Mouse (Mus musculus) embryo, embryonic 11 days (tissue): ENCODE results near the gene Slc25a41.
"Not testable (repeated sequence)": the region's sequence is repeated elsewhere in the genome, so short reads cannot be mapped to it uniquely, and the experiment has no call there.

Experiments
- DNase-seq: peaks from one replicate; pipeline ENCODE4 v3.0.0-alpha.2; 2015

The Slc25a41 gene

DNA sequence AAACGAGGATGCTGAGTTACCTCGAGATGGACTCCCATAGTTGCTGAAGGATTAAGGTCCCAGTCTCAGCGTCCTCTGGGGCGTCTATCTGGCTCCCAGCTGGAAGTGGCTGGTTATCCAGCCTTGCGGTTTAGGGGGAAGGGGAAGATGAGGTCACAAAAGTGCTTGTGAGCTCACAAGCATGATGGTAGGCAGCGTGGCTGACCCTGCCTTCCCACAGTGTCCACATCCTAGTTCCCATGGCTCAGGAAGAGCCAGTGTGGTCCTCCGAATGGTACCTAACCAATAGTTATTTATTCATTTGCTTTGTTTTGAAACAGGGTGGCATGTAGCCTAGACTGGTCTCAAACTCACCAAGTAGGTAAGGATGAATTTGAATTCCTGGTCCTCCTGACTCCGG is at the start of gene Slc25a41:
Gene Slc25a41 (minus strand): TSS at position 101 of the 400 bp plus-strand sequence.
- DNase-seq, result no peak

DNA sequence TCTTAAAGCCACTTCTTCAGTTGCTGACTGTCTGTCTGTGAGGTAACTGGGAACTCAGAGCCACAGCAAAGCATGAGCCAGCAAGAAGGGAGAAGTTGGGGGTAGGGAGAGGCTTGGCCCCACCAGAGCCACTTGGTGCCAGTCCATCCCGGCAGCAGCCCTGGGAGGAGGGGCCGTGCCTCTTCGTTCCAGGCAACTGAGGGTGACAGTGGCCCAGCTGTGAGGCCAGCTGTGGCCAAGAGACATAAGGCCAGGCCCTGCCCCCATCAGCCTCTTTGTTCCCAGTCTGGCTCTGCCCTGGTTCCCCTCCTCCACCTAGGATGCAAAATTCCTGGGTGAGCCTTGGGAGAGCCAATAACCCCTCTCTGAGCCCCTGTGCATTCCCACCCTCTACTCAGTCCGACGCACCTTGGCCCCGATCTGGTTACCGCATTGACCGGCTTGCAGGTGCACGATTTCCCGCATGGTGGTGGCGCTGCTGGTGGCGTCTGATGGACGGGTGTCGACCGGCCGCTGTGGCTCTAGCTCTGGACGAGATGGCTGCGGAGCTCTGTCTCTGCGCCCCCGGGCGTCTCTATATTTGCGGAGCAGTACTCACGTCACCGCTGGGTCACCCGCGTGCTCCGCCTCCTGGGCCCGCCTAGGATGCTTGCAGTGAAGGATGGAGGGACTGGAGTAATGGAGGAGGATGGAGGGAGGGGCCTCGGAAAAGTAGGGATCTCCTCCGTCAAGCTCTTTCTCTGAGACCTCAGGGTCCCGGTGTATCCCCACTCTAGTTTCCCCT is 45.8 kb upstream of the Slc25a41 start, which contains the start of gene Tubb4a:
Gene Tubb4a (minus strand): TSS at position 734 of the 784 bp plus-strand sequence.
- DNase-seq, result peak; percentile 75

DNA sequence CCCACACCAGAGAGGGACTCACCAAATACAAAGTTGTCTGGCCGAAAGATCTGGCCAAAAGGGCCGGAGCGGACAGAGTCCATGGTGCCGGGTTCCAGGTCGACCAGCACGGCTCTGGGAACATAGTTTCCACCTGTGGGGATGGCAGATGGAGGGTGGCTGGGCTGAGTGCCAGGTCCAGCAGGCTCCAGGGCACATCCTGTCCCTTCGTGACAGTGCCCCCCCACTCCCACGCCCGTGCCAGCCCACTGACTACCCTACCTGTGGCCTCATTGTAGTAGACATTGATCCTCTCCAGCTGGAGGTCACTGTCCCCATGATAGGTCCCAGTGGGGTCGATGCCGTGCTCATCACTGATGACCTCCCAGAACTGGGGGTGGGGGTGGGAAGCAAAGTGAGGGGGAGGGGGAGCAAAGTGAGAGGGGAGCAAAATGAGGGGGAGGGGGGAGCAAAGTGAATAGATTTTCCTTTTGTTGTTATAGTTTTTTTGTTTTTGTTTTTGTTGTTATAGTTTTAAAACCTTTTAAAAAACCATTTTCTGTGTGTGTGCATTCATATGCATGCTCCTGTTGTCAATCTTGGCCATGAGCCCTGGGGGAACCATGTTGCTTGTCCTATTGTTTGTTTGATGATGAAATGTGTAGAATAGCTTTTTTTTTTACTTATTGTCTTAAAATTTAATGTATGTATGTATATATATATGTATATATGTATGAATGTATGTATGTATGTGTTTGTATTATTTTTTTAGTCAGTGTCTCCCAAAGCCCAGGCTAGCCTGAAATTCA is 44.7 kb upstream of the Slc25a41 start:
- no peak for DNase-seq

DNA sequence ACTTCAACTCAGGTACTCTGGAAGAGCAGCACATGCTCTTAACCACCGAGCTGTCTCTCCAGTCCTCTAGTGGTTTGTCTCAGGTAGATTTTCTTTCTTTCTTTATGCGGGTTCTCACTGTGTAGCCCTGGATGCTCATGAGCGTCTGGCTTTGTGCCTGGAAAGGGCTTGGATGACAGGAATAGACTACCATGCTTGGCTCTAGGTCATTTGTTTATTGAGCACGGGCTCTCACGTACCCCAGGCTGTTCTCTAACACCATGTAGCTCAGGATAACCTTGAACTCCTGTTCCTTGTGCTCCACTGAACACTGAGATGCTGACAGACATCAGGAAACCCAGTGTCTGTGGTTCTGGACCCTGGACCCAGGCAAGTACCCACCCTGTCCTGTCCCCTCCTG is 41.0 kb upstream of the Slc25a41 start:
- DNase-seq, result no peak

GRCm38 (mm10) chr17:57081234-57081842 is 39.9 kb upstream of the Slc25a41 start:
- no peak for DNase-seq

DNA sequence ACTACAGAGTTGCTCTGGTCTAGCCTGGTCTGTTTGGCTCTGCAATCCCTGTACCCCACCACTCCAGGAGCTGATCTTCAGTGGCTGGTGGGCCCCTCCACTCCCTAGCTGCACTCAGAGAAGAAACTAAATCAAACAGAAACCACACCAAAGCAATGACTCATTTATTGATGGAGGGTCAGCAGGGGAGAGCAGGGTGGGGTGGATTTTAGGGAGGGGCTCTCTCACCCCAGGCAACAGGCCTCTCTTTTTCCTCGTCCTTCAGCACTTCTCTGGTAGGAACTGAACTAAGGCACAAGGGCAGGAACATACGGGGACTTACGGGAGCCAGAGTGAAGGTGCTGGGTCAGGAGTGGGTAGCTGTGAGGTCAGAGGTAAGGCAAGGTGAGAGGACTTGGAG is 38.5 kb upstream of the Slc25a41 start:
- no peak for DNase-seq

DNA sequence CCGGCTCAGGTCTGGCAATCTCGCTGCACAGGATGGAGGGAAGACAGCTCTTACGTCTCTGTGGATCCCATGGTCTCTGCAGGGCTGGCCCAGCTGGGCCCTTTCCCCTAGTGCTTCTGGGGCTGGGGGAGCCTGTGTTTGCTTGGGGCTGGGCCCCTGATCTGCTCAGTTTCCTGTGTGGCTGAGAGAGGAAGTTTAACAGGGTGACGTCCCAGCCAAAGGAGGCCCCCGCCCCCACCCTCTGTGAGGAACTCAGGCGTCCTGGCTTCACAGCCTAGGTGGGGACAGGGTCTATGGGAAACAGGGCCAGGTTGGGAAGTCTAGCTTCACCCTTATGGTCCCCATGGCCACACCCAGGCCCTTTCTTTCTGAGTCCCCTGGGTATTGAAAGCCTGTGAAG is 36.9 kb upstream of the Slc25a41 start, which contains the start of gene Dennd1c:
Gene Dennd1c (minus strand): TSS at position 179 of the 400 bp plus-strand sequence.
- no peak for DNase-seq

DNA sequence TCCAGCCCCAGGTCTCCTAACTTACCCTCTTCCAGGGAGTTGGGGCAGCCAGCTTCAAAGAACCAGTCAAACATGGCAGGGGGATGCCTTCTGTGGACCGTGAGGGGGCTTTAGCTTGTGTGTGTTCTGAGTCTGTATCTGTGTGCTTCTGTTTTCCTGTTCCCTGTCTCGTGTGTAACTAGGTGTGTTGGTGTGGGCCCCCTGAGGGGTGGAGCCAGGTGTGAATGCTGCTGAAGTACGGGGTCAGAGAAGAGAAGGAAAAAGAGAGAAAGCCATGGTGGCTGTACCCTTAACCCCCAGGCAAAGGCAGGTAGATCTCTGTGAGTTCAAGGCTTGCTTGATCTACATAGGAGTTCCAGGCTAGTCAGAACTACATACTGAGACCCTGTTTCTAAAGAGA is 35.5 kb upstream of the Slc25a41 start:
- no peak for DNase-seq

GRCm38 (mm10) chr17:57070699-57071098 is 29.2 kb upstream of the Slc25a41 start:
- DNase-seq, result peak; percentile 84

- DNase-seq, result no peak
These were observed 28.8 kb upstream of the Slc25a41 start for GRCm38 (mm10) chr17:57070272-57070671.

GRCm38 (mm10) chr17:57066908-57067307 is 25.5 kb upstream of the Slc25a41 start:
- DNase-seq, result no peak

DNA sequence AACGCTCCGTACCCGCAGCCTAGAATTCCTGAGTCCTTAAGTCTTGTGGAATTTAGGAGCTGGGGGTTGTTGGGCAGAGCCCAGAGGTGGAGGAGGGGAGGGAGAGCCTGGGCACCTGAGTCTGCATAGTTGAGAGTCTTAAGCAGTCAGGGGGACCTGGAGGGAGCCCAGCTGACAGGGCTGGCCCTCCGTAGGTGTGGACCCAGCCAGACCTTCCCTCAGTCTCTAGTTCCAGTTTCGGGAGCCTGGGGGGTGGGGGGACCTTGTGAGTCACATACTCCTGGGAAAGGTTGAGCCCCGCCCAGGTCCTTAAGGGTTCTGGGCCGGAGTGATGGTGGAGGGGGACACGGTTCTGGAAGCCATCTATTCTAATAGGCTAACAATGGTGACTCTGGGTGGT is 21.6 kb upstream of the Slc25a41 start:
- no peak for DNase-seq

GRCm38 (mm10) chr17:57062548-57062947 is 21.1 kb upstream of the Slc25a41 start:
- no peak for DNase-seq

GRCm38 (mm10) chr17:57062011-57062521 is 20.6 kb upstream of the Slc25a41 start:
- no peak for DNase-seq

- no peak for DNase-seq
These were observed 19.6 kb upstream of the Slc25a41 start for GRCm38 (mm10) chr17:57061069-57061468.

- peak; percentile 98 for DNase-seq
These were observed 18.9 kb upstream of the Slc25a41 start for GRCm38 (mm10) chr17:57060231-57060801.

GRCm38 (mm10) chr17:57059486-57059977 is 18.1 kb upstream of the Slc25a41 start, which contains the start of gene Slc25a23:
Slc25a23 (minus strand) TSS chr17:57059863.
- peak; percentile 91 for DNase-seq

DNA sequence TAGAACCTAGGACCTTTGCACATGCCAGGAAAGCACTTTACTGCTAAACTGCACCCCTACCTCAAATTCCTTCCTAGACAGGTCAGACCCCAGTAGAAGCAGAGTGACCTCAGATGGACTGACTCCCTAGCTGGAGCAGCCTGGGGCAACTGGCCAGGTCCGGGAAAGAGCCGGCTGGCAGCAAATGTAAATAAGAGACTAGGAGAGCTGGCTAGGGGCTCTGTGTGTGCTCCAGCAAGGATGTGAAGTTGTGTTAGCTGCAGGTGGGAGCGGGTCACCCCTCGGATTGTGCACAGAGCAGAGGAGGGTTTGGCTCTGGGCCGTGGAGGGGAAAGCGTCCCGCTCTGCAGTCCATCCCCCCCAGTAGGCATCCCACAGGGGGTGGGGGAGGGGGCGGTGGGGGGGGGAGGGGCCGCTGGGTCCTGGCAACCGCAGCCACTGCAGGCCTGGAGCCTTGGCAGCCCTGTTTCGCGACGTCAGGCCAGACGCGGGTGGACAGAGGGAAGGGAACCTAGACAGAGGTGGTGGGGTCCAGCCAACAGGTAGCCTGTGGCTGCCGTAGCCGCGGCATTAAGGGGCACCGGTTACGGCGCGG is 17.5 kb upstream of the Slc25a41 start, which contains the start of gene Crb3:
Gene Crb3 (plus strand): TSS at position 215 of the 595 bp plus-strand sequence.
- DNase-seq, result no peak

- no peak for DNase-seq
These were observed 14.8 kb upstream of the Slc25a41 start for GRCm38 (mm10) chr17:57056246-57056645.

DNA sequence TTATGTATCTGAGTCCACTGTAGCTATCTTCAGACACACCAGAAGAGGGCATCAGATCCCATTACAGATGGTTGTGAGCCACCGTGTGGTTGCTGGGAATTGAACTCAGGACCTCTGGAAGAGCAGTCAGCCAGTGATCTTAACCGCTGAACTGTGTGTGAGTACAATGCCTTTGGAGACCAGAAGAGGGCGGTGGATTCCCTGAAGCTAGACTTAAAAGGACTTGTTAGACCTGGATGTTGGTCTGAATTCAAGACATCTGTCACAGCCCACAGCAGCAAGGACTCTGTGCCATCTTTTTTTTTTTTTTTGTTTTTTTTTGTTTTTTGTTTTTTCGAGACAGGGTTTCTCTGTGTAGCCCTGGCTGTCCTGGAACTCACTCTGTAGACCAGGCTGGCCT is 10.2 kb upstream of the Slc25a41 start:
- DNase-seq, result not testable (repeated sequence)

GRCm38 (mm10) chr17:57048816-57049215 is 7.4 kb upstream of the Slc25a41 start:
- no peak for DNase-seq

DNA sequence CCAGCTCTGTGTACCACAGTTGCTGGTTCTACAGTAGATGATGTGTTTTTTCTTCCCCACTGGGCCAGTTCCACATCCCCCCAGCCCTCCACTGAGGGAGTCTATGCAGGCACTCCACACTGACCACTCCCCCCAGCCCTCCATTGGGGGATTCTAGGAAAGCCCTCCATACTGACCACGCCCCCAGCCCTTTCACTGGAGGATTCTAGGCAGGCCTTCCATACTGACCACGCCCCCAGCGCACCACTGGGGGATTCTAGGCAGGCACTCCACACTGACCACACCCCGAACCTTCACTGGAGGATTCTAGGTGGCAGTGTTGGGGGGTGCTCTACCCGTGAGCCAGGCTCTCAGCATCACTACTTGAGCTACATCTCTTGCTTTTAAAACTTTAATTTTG is 6.0 kb upstream of the Slc25a41 start:
- peak; percentile 49 for DNase-seq
